Mouse (Mus musculus) layer of hippocampus, adult 9-10 months (tissue): ENCODE results near the gene Clca3a1.

ENCODE experiments used
- DNase-seq: peaks from one replicate; pipeline ENCODE4 v3.0.0; 2022; ENCODE audit warnings: low spot score

Gene Clca3a1

GRCm38 (mm10) chr3:144679701-144680159 lies 81.0 kb downstream of the Clca3a1 start:
- no peak for DNase-seq
